Mouse (Mus musculus) left cerebral cortex, postnatal 25 days (tissue): ENCODE results near the gene Actg1. TPM values are rescaled to one million over a fixed set of nuclear protein-coding genes. Genes with fewer than 3 reads are reported as not detected.
A peak's percentile ranks its signal among the peaks of the same experiment; 100 is the strongest.

Experiments
- DNase-seq, 2 experiments: peaks; one replicate each; pipeline ENCODE4 v3.0.0; 2022; ENCODE audit warnings: low spot score in 2 of 2, mixed read lengths in 1 of 2
- intact Hi-C: fragments of 180-260 bp; cut with DNase I; formaldehyde crosslinking; loops from one replicate; pipeline ENCODE4 v1.15.1; 2025
- total RNA-seq, 2 experiments: library from RNA; stranded (reverse); gene quantifications; 2 replicates each; pipeline ENCODE4 v1.2.3; 2021

Actg1 gene
- total RNA-seq, 2 experiments from 2014 or later, result 1,262 to 1,272 TPM

GRCm38 (mm10) chr11:120315832-120316689 is 32.3 kb downstream of the Actg1 start:
- peak; percentile 94 to 98 for DNase-seq
- intact Hi-C loops, result no loop called here

GRCm38 (mm10) chr11:120315416-120315761 is 33.0 kb downstream of the Actg1 start:
- intact Hi-C loops, result no loop called here
- peak; percentile 60 to 85 for DNase-seq

- DNase-seq, result no peak
- intact Hi-C loops, result no loop called here
Measured at GRCm38 (mm10) chr11:120314721-120315415, 33.5 kb downstream of the Actg1 start.

GRCm38 (mm10) chr11:120313906-120314685 is 34.2 kb downstream of the Actg1 start:
- intact Hi-C loops, result no loop called here
- no peak for DNase-seq

- intact Hi-C loops, result no loop called here
- DNase-seq, result no peak
Measured at GRCm38 (mm10) chr11:120312069-120312468, 36.3 kb downstream of the Actg1 start.

- intact Hi-C loops, result loop anchor here (2.0 kb wide), 1 partner anchor 33 kb away; no protein-coding TSS in a partner anchor
- no peak for DNase-seq
Measured at GRCm38 (mm10) chr11:120311561-120311960, 36.8 kb downstream of the Actg1 start.

- DNase-seq, result peak; percentile 95 to 97
- intact Hi-C loops, result loop anchor here (2.0 kb wide), 1 partner anchor 34 kb away; no protein-coding TSS in a partner anchor
Measured at GRCm38 (mm10) chr11:120310813-120311312, 37.5 kb downstream of the Actg1 start.

GRCm38 (mm10) chr11:120308441-120309320 is 39.7 kb downstream of the Actg1 start:
- intact Hi-C loops, result loop anchor here (5.0 kb wide), 1 partner anchor 46 kb away; no protein-coding TSS in a partner anchor

GRCm38 (mm10) chr11:120307566-120308430 is 40.5 kb downstream of the Actg1 start:
- intact Hi-C loops, result loop anchor here (1.0 to 5.0 kb wide), 4 partner anchors 45 to 197 kb away; no protein-coding TSS in a partner anchor
- peak; percentile 96 to 97 for DNase-seq

More at GRCm38 (mm10) chr11:120308441-120309320, 39.7 kb downstream of the Actg1 start:
- DNase-seq, result no peak

GRCm38 (mm10) chr11:120307132-120307413 is 41.3 kb downstream of the Actg1 start:
- intact Hi-C loops, result loop anchor here (1.0 to 5.0 kb wide), 4 partner anchors 45 to 196 kb away; no protein-coding TSS in a partner anchor
- DNase-seq, result no peak

GRCm38 (mm10) chr11:120306366-120307131 is 41.8 kb downstream of the Actg1 start:
- no peak for DNase-seq
- intact Hi-C loops, result loop anchor here (1.0 to 5.0 kb wide), 4 partner anchors 44 to 196 kb away; no protein-coding TSS in a partner anchor

- DNase-seq, result no peak
- intact Hi-C loops, result loop anchor here (2.0 to 5.0 kb wide), 5 partner anchors 43 to 195 kb away; partner anchors contain the start of gene Actg1
Measured at GRCm38 (mm10) chr11:120305535-120306365, 42.6 kb downstream of the Actg1 start.

GRCm38 (mm10) chr11:120304886-120305534 is 43.3 kb downstream of the Actg1 start:
- peak; percentile 86 to 87 for DNase-seq
- intact Hi-C loops, result loop anchor here (2.0 to 5.0 kb wide), 3 partner anchors 43 to 64 kb away; partner anchors contain the start of gene Actg1

- intact Hi-C loops, result loop anchor here (2.0 kb wide), 2 partner anchors 44 to 64 kb away; partner anchors contain the start of gene Actg1
- no peak for DNase-seq
Measured at GRCm38 (mm10) chr11:120304350-120304694, 44.0 kb downstream of the Actg1 start.

- intact Hi-C loops, result loop anchor here (2.0 kb wide), 2 partner anchors 45 to 63 kb away; partner anchors contain the start of gene Actg1
- no peak for DNase-seq
Measured at GRCm38 (mm10) chr11:120303559-120304349, 44.6 kb downstream of the Actg1 start.
